Mouse (Mus musculus): ENCODE measurements at regions not wholly inside any gene's neighbourhood (a gene's known extent, or its start where the extent isn't known, plus 50 kb on each side); places are given as distances from the start of the nearest gene placed in this dataset.

DNA sequence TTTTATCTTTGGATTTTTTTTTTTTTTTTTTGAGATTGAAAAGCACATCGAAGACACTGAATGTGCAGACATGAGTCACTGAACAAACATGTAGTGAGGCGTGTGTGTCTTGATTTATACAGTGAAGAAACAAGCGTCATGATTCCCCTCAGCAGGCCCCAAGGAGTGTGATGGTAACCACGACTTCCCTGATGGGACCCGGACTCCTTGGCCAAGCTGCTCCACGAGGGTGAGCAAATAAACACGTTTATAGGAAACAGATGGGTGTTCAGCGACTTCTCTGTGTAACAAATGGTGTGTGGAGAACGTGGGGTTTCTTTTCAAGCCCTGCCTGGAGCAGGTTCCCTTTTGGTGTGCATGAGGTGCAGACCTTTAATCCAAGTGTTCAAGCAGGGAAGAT lies 228.9 kb upstream of the Elac2 start:
- DNase-seq, result no peak
- no peak overlapping the region for H3K9ac ChIP-seq (replicated peaks)
- H3K36me3 ChIP-seq (replicated peaks; ENCODE audit: insufficient read depth, low read length), result no peaks in the 10 kb centered on the region
- no peak overlapping the region for H3K27ac ChIP-seq (ENCODE audit: low read depth)
- no peaks in the 10 kb centered on the region for H3K4me1 ChIP-seq (ENCODE audit: insufficient read depth)
- ATAC-seq, result no peak
- H3K27me3 ChIP-seq (ENCODE audit: insufficient read depth, low read length), result no peaks in the 10 kb centered on the region
- no peak overlapping the region for H3K4me2 ChIP-seq (ENCODE audit: low read depth, low read length)
- no peak for TF ChIP-seq CTCF (IDR thresholded peaks at IDR 0.05; ENCODE audit: low read depth)
- TF ChIP-seq EP300 (IDR thresholded peaks at IDR 0.05; ENCODE audit: low read depth), result no peak
- no peak overlapping the region for H3K4me3 ChIP-seq (ENCODE audit: low read depth, low read length)
- WGBS (ENCODE audit: insufficient replicate concordance), result 37% methylated on average over 9 of the region's 9 CpGs
- no peaks in the 10 kb centered on the region for H3K9me3 ChIP-seq (ENCODE audit: low read length)

DNA sequence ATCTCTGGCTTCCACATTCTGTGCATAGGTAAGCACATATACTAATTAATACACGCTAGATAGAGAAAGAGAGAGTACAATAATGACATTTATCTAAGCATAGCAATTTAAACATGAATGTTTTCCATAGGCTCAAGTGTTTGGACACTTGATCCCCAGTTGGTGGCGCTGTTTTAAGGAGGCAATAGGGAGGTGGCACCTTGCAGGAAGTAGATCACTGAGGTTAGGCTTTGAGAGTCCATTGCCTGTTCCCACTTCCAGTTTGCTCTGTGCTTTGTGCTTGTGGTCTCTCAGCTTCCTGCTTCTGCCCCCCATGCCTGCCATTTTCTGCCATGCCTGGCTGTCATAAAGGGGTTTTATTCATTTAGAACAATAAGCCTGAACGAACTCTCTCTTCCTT lies 226.5 kb upstream of the Elac2 start:
- H3K27me3 ChIP-seq (ENCODE audit: insufficient read depth, low read length), result no peaks in the 10 kb centered on the region
- H3K36me3 ChIP-seq (replicated peaks; ENCODE audit: insufficient read depth, low read length), result no peaks in the 10 kb centered on the region
- no peak for ATAC-seq
- H3K9ac ChIP-seq (replicated peaks), result no peak overlapping the region
- no peaks in the 10 kb centered on the region for H3K9me3 ChIP-seq (ENCODE audit: low read length)
- 50% methylated on average over 3 of the region's 3 CpGs for WGBS (ENCODE audit: insufficient replicate concordance)
- H3K4me1 ChIP-seq (ENCODE audit: insufficient read depth), result no peaks in the 10 kb centered on the region
- no peak overlapping the region for H3K4me2 ChIP-seq (ENCODE audit: low read depth, low read length)
- peak; percentile 69 for TF ChIP-seq CTCF (IDR thresholded peaks at IDR 0.05; ENCODE audit: low read depth)
- no peak for TF ChIP-seq EP300 (IDR thresholded peaks at IDR 0.05; ENCODE audit: low read depth)
- DNase-seq, result peak; percentile 18
- no peak overlapping the region for H3K4me3 ChIP-seq (ENCODE audit: low read depth, low read length)
- no peak overlapping the region for H3K27ac ChIP-seq (ENCODE audit: low read depth)

DNA sequence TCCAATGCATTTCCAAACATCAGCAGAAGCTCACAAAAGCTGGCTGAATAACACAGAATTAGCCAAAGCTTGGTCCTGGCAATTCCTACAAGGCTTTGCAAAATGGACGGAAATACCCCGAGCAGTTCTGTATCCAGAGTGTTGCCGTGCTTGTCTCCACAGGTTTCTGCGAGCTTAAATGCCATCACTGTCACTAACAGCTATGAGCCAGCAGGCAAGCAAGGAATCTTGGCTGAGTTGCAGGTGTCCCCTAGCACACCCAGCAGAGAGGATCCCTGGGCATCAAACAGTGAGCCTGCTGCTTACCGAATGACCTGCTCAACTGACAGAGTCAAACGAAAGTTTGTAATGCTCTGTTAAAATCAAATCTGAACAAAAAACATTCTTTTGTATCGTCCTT lies 226.0 kb upstream of the Elac2 start:
- TF ChIP-seq EP300 (IDR thresholded peaks at IDR 0.05; ENCODE audit: low read depth) (no peak), CTCF (IDR thresholded peaks at IDR 0.05; ENCODE audit: low read depth) (no peak)
- Histone ChIP-seq H3K36me3 (replicated peaks; ENCODE audit: insufficient read depth, low read length) (no peaks in the 10 kb centered on the region), H3K4me1 (ENCODE audit: insufficient read depth) (no peaks in the 10 kb centered on the region), H3K9me3 (ENCODE audit: low read length) (no peaks in the 10 kb centered on the region), H3K9ac (replicated peaks) (no peak overlapping the region), H3K4me3 (ENCODE audit: low read depth, low read length) (no peak overlapping the region), H3K4me2 (ENCODE audit: low read depth, low read length) (no peak overlapping the region), H3K27me3 (ENCODE audit: insufficient read depth, low read length) (no peaks in the 10 kb centered on the region), H3K27ac (ENCODE audit: low read depth) (no peak overlapping the region)
- WGBS (ENCODE audit: insufficient replicate concordance), result 70% methylated on average over 7 of the region's 7 CpGs
- no peak for ATAC-seq
- DNase-seq, result no peak

DNA sequence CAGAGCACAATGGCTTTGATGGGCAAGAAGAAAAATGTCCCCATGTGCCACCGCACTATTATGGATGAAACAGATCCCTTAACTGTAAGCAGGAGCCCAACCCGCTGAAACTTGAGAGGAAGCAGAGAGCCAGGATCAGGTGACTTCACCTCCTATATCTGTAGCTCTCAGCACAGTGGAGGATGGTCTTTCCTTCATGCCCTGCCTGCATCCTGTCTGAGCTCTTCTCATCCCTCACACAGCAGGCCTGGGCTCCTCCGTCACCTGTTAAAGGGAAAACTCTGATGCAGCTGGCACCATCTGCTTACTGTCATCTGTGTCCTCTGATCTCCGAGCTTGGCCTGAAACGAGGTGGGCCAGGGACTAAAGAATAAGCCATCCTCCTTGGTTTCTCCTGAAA lies 224.8 kb upstream of the Elac2 start:
- no peak for DNase-seq
- WGBS (ENCODE audit: insufficient replicate concordance), result 65% methylated on average over 5 of the region's 5 CpGs

DNA sequence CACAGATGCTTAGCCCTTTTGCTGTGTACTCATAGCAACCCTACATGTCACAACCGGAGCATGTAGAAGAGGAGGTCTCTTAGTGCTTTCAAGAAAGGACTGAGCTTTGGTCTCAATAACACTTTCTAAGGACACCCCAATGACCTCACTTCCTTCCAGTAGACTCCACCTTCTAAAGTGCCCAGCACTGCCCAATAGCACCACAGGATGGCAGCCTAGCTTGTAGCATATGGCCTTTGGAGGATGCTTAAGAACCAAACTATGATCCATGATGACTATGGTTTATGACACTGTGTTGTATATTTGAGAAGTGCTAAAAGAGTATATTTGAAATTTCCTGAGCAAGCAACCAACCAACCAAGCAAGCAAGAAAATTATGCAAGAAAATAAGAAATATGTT lies 223.3 kb upstream of the Elac2 start:
- TF ChIP-seq CTCF (IDR thresholded peaks at IDR 0.05; ENCODE audit: low read depth), result peak; percentile 66
- TF ChIP-seq EP300 (IDR thresholded peaks at IDR 0.05; ENCODE audit: low read depth), result no peak
- Histone ChIP-seq H3K36me3 (replicated peaks; ENCODE audit: insufficient read depth, low read length) (no peaks in the 10 kb centered on the region), H3K27me3 (ENCODE audit: insufficient read depth, low read length) (no peaks in the 10 kb centered on the region), H3K4me3 (ENCODE audit: low read depth, low read length) (no peak overlapping the region), H3K4me1 (ENCODE audit: insufficient read depth) (no peaks in the 10 kb centered on the region), H3K9ac (replicated peaks) (no peak overlapping the region), H3K4me2 (ENCODE audit: low read depth, low read length) (no peak overlapping the region), H3K9me3 (ENCODE audit: low read length) (no peaks in the 10 kb centered on the region), H3K27ac (ENCODE audit: low read depth) (no peak overlapping the region)
- peak; percentile 15 for DNase-seq
- 85% methylated on average over 1 of the region's 1 CpGs for WGBS (ENCODE audit: insufficient replicate concordance)
- no peak for ATAC-seq

More for the DNA sequence above, 224.8 kb upstream of the Elac2 start:
- Histone ChIP-seq H3K36me3 (replicated peaks; ENCODE audit: insufficient read depth, low read length) (no peaks in the 10 kb centered on the region), H3K27me3 (ENCODE audit: insufficient read depth, low read length) (no peaks in the 10 kb centered on the region), H3K4me3 (ENCODE audit: low read depth, low read length) (no peak overlapping the region), H3K4me1 (ENCODE audit: insufficient read depth) (no peaks in the 10 kb centered on the region), H3K4me2 (ENCODE audit: low read depth, low read length) (no peak overlapping the region), H3K9me3 (ENCODE audit: low read length) (no peaks in the 10 kb centered on the region), H3K9ac (replicated peaks) (no peak overlapping the region), H3K27ac (ENCODE audit: low read depth) (no peak overlapping the region)
- ATAC-seq, result no peak
- TF ChIP-seq CTCF (IDR thresholded peaks at IDR 0.05; ENCODE audit: low read depth) (no peak), EP300 (IDR thresholded peaks at IDR 0.05; ENCODE audit: low read depth) (no peak)

GRCm38 (mm10) chr11:64760626-64761025 lies 218.2 kb upstream of the Elac2 start:
- Histone ChIP-seq H3K9me3 (ENCODE audit: low read length) (no peaks in the 10 kb centered on the region), H3K36me3 (replicated peaks; ENCODE audit: insufficient read depth, low read length) (no peaks in the 10 kb centered on the region), H3K4me3 (ENCODE audit: low read depth, low read length) (no peak overlapping the region), H3K9ac (replicated peaks) (no peak overlapping the region), H3K4me1 (ENCODE audit: insufficient read depth) (no peaks in the 10 kb centered on the region), H3K27ac (ENCODE audit: low read depth) (no peak overlapping the region), H3K27me3 (ENCODE audit: insufficient read depth, low read length) (no peaks in the 10 kb centered on the region), H3K4me2 (ENCODE audit: low read depth, low read length) (no peak overlapping the region)
- DNase-seq (no peak), ATAC-seq (no peak)
- 79% methylated on average over 3 of the region's 3 CpGs for WGBS (ENCODE audit: insufficient replicate concordance)
- TF ChIP-seq CTCF (IDR thresholded peaks at IDR 0.05; ENCODE audit: low read depth), result no peak
- no peak for TF ChIP-seq EP300 (IDR thresholded peaks at IDR 0.05; ENCODE audit: low read depth)

GRCm38 (mm10) chr11:64762755-64763154 lies 216.1 kb upstream of the Elac2 start:
- no peak for TF ChIP-seq EP300 (IDR thresholded peaks at IDR 0.05; ENCODE audit: low read depth)
- TF ChIP-seq CTCF (IDR thresholded peaks at IDR 0.05; ENCODE audit: low read depth), result no peak
- no peaks in the 10 kb centered on the region for H3K4me1 ChIP-seq (ENCODE audit: insufficient read depth)
- no peak overlapping the region for H3K27ac ChIP-seq (ENCODE audit: low read depth)
- no peak overlapping the region for H3K4me2 ChIP-seq (ENCODE audit: low read depth, low read length)
- no peak for ATAC-seq
- H3K36me3 ChIP-seq (replicated peaks; ENCODE audit: insufficient read depth, low read length), result no peaks in the 10 kb centered on the region
- H3K27me3 ChIP-seq (ENCODE audit: insufficient read depth, low read length), result no peaks in the 10 kb centered on the region
- H3K9me3 ChIP-seq (ENCODE audit: low read length), result no peaks in the 10 kb centered on the region
- 69% methylated on average over 3 of the region's 3 CpGs for WGBS (ENCODE audit: insufficient replicate concordance)
- H3K4me3 ChIP-seq (ENCODE audit: low read depth, low read length), result no peak overlapping the region
- DNase-seq, result no peak
- no peak overlapping the region for H3K9ac ChIP-seq (replicated peaks)

All from liver, postnatal 0 days (tissue).